Mouse (Mus musculus): ENCODE measurements at regions not wholly inside any gene's neighbourhood (a gene's known extent, or its start where the extent isn't known, plus 50 kb on each side); places are given as distances from the start of the nearest gene placed in this dataset.

GRCm38 (mm10) chr17:35766406-35766805 lies 55.1 kb upstream of the Ier3 start:
- TF ChIP-seq CTCF (IDR thresholded peaks at IDR 0.05 in 2 of 3, conservative IDR thresholded peaks at IDR 0.05 in 1 of 3; ENCODE audit: control insufficient read depth in 1 of 3, insufficient read depth in 1 of 3, low read depth in 2 of 3, low read length in 3 of 3, poor library complexity in 1 of 3, severe bottlenecking in 1 of 3), result no peak
- TF ChIP-seq EP300 (IDR thresholded peaks at IDR 0.05; ENCODE audit: low read depth in 1 of 2, low read length in 2 of 2), result no peak
- no peak for TF ChIP-seq POLR2A (IDR thresholded peaks at IDR 0.05; ENCODE audit: control insufficient read depth in 1 of 2, insufficient read depth in 1 of 2, low read depth in 1 of 2, low read length in 2 of 2, poor library complexity in 1 of 2)
- no peak for TF ChIP-seq MAFK (IDR thresholded peaks at IDR 0.05; ENCODE audit: borderline replicate concordance, low read depth, low read length)
- no peak for TF ChIP-seq NELFE (IDR thresholded peaks at IDR 0.05; ENCODE audit: low read depth, low read length)
- TF ChIP-seq E2F4 (IDR thresholded peaks at IDR 0.05; ENCODE audit: borderline replicate concordance, low read depth, low read length), result no peak
- TF ChIP-seq KAT2A (conservative IDR thresholded peaks at IDR 0.05; ENCODE audit: low read depth, low read length), result no peak
- no peak for TF ChIP-seq MYB (IDR thresholded peaks at IDR 0.05; ENCODE audit: low read depth, low read length)
- TF ChIP-seq GABPA (IDR thresholded peaks at IDR 0.05; ENCODE audit: low read depth, low read length), result no peak
- TF ChIP-seq ETS1 (IDR thresholded peaks at IDR 0.05; ENCODE audit: low read depth, low read length), result no peak

Data from MEL (cell line).